Mouse (Mus musculus) Muller cell, postnatal 12 days (primary cell): ENCODE measurements around the gene 1300017J02Rik.

Source experiments
- DNase-seq: peaks from one replicate; pipeline ENCODE4 v3.0.0-alpha.2; 2015; ENCODE audit errors: inconsistent ontology term

Gene 1300017J02Rik

DNA sequence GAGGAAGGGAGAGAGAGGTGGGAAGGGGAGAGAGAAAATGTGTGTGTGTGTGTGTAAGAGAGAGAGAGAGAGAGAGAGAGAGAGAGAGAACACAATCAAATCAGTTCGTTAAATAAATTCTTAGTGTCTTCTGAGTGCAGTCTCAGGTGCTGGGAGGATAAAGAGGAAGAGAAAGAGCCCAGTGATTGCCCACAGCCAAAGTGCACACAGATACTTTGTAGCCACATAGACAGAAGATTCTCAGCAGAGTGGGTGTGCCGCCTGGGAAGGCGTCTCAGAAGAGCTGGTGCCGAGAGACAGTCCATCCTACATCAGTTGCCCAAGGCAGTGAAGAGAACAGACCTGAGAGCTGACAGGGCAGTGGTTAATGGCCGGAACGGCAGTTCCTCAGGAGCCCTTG, 90.6 kb downstream of the 1300017J02Rik start:
- DNase-seq: no peak

DNA sequence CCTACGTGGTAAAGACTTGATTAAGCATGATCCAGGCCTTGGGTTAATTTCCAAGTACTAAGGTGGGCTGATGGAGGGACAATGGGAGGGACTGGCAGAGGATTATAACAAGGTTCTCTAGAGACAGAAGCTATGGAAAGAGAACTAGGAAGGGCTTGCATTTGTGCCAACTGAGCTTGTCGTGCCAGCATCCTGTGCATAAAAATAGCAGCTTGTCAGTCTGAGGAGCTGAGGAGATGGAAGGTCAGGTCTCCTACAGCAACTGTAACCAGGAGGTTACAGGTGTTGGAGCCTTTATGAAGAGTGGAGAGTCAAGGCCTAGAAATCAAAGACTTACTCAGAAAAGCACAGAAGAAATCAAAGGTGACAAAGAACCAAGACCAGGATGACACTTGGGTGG, 91.3 kb downstream of the 1300017J02Rik start:
- DNase-seq: no peak

DNA sequence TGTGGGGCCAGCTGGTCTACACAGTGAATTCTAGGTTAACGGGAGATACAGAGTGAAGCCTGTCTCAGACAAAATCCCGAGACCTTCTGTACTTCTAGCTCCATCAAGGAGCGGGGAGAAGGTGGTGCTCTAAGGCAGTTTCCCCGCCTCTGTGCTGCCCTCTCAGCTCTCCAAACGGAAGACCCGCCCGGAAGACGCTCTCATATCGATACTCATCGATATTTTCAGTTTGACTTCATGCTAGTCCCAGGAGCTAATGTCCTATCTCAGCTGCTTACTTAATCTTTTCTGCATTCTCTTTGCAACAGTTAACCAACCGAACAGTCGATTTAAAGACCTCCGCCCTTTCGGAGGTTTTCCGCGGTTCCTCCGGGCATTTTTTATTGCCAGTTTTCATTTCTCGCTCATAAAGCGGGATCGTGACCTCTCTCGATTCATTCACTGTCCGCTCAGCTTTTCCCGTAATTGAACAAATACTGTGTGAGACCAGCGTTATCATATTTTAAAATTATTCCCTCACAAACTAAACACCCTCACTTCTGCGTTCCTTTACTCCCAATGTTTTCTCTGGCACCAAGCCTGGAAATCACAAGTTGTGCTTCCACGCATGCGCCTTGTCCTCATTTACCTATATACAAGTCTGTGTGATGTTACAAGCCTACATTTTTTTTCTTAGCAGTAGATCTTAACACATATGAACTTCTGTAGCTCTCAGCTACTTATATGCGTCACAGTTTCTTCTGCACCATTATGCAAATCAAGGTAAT, 92.0 kb downstream of the 1300017J02Rik start:
- no peak for DNase-seq

- peak; percentile 22 for DNase-seq
These were observed 96.0 kb downstream of the 1300017J02Rik start for GRCm38 (mm10) chr9:103208802-103209423.

- peak; percentile 74 for DNase-seq
These were observed 97.0 kb downstream of the 1300017J02Rik start for GRCm38 (mm10) chr9:103207846-103208245.

DNA sequence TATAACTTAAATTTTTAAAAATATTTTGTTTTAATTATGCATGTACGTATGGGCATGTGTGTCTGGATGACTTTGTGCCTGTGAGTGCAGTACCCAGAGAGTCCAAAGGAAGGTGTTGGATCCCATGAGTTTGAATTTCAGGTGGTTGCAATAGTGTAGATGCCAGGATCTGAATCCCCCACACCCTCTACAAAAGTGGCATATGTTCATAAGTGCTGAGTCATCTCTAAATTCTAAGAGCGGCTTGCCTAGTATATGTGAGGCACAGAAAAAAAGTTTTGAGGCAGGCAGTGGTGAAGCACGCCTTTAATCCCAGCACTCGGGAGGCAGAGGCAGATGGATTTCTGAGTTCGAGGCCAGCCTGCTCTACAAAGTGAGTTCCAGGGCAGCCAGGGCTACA, 99.1 kb downstream of the 1300017J02Rik start:
- no peak for DNase-seq

GRCm38 (mm10) chr9:103201561-103202260, 103.2 kb downstream of the 1300017J02Rik start, which contains the start of gene Srprb:
Gene Srprb, minus strand, starts transcription at chr9:103202137.
- DNase-seq: peak; percentile 96
